Mouse (Mus musculus): ENCODE results near the gene Gjd3.

- TF ChIP-seq CTCF (IDR thresholded peaks at IDR 0.05; ENCODE audit: insufficient read depth, low read length) (no peak), POLR2A (IDR thresholded peaks at IDR 0.05; ENCODE audit: borderline replicate concordance, extremely low read depth, low read depth, low read length) (no peak)
These were observed 8.6 kb downstream of the Gjd3 start for GRCm38 (mm10) chr11:98974213-98974612.

Data from lung, adult 2 months (tissue).